Mouse (Mus musculus) lung, adult 2 months (tissue): ENCODE measurements at regions not wholly inside any gene's neighbourhood (a gene's known extent, or its start where the extent isn't known, plus 50 kb on each side); places are given as distances from the start of the nearest gene placed in this dataset.

Experiments
- CTCF ChIP-seq: fragments of 200-500 bp; IDR thresholded peaks from 2 replicates; pipeline ENCODE4 v1.5.1; 2011; ENCODE audit warnings: mild to moderate bottlenecking, low read length, control low read depth; ENCODE audit not compliant: insufficient read depth
- POLR2A ChIP-seq: fragments of 200-500 bp; IDR thresholded peaks from 2 replicates; pipeline ENCODE4 v1.6.1; 2011; ENCODE audit warnings: low read depth, mild to moderate bottlenecking, control low read depth, low read length, borderline replicate concordance; ENCODE audit errors: extremely low read depth

- TF ChIP-seq CTCF (no peak), POLR2A (no peak)
These were observed 618.7 kb downstream of the Bcl11a start for GRCm38 (mm10) chr11:24696561-24696960.
